Mouse (Mus musculus): ENCODE measurements around the gene Tbl2.

The Tbl2 gene

DNA sequence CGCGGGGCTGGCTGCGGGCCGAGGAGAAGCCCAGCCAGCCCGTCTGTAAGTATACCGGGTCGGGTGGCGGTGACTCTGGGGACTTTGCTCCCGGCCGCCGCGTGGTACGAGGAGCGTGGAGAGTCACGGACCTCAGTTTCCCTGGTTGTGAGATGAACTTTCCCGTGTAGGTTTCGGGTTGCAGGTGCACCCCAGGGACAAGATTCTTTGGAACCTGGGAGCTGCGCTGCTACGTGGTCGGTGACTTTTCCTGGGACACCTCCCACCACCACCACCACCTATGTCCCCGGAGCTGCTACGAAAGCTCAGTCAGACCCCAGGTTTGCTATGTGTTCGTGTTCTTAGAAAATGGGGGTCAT, 342 bp downstream of the Tbl2 start:
- DNase-seq (ENCODE audit: low spot score in 2 of 2): no peak

DNA sequence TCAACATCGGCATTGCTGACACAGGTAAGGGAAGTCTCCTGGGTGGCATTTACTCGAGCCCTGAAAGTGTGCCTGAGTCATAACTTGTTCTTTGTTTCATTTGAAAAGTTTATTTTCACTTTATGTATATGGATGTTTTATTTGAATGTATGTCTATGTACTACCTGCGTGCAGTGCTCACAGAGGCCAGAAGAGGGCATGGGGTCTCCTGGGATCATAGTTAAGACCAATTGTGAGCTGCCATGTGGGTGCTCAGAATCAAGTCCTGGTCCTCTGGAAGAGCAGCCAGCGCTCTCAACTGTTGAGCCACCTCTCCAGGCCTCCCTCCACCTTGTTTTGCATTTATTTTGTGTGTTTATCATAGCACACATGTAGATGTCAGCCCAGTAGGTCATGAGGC, 7.0 kb downstream of the Tbl2 start:
- DNase-seq (ENCODE audit: low spot score in 2 of 2): no peak

DNA sequence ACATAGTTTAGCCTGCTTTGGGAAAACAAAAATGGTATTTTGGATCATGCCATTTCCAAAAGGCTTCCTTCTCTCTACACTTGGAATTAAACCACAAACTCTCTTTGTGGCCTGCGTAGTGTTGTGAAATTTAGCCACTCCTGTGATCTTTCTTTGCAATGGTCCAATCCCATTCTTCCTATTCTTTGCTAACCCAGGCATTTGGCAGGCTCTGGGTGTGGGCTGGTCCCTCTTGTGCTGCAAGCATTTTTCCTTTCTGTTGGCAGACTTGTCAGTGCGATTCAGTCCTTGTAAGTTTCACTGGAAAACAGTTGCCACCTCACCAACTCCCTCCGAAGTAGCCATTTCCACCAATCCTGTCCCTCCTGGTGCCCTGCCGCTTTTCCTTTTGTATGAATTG, 11.8 kb downstream of the Tbl2 start:
- DNase-seq (ENCODE audit: low spot score in 2 of 2): no peak

DNA sequence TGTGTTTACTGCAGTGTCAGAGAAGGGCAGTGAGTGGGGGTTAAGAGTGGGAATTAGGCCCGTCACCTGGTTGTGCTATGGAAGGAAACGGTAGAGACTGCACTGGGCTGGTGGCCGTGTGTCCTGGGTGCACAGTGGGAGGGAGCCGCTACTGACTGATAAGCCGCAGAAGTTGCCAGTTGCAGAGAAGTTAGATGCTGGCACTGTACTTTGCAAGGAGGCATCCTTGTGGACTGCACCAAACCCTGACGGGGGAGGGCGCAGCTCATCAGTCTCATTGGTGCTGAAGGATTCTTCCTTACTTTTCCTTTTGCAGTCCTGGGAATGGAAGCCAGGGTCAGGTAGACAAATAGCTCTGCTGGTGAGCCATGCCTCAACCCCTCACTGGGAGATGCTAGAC, 12.2 kb downstream of the Tbl2 start:
- no peak for DNase-seq (ENCODE audit: low spot score in 2 of 2)

DNA sequence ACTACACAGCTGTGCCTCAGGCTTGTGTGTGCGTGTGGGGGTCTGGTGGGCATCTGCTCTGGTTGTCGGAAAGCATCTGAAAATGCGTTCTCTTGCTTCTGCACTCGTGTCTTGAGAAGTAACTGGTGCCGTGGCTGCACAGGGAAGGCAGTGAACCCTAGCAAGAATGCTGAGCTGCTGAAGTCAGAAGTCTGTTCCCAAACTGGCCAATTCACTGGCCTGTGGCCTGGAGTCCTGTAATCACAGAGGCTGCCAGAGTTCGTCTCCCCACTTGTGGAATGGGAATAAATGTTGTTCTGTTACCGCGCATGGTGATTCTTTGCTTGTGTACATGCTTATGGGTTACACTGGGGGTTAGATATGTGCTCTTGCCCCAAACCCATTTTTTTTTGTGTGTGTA, 12.9 kb downstream of the Tbl2 start:
- DNase-seq (ENCODE audit: low spot score in 2 of 2): no peak

DNA sequence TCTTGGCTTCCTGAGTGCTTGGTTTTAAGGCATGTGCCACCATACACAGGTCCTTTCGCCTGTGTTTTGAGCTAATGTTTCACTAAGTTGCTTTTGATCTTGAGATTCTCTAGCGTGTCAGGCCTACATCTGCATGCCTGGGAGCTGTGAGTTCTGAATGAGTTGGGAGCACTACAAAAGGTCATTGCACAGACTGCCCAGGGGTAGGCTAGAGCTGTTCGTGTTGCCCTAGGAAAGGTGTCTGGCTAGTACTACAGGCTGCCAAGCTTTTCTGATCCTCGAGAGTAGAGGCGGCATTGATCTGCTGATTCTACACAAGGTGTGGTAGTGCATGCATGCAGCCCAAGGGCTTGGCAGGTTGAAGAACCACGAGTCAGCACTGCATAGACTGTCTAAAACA, 13.4 kb downstream of the Tbl2 start:
- no peak for DNase-seq (ENCODE audit: low spot score in 2 of 2)

DNA sequence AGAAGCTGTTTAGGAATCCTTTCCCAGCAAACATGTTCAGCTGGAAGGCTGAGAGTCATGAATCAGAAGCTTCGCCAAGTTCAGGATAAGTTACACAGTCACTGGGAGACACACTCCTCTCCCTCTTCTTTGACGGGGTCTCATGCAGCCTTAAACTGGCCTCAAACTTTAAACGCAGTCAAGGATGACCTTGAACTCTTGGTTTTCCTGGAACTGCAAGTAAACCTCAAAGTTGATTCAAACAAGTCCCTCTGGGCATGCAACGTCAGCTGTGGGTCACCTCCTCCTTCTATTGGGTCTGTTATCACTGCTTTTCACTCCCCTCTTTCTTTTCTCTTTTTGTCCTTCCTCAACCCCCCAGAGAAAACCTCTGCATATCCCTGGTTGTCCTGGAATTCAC, 17.5 kb downstream of the Tbl2 start:
- DNase-seq (ENCODE audit: low spot score in 2 of 2): no peak

DNA sequence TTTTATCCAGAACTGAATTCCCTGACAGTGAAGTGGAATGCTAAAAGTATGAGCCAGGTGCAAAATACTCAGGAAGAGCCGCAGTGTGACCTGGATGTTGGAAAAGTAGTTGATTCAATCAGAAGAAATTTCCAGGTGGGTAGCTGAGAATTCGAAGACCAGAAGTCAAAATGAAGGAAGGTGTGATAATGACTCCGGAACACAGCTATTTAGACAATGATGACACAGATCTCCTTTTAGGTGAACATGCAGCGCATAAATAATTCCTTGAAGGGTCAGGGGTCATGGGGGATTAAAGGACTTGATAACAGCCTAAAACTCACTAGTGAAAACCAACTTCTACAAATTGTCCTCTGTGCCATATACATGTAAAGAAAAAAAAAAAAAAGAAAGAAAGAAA, 18.0 kb downstream of the Tbl2 start:
- DNase-seq (ENCODE audit: low spot score in 2 of 2): no peak

DNA sequence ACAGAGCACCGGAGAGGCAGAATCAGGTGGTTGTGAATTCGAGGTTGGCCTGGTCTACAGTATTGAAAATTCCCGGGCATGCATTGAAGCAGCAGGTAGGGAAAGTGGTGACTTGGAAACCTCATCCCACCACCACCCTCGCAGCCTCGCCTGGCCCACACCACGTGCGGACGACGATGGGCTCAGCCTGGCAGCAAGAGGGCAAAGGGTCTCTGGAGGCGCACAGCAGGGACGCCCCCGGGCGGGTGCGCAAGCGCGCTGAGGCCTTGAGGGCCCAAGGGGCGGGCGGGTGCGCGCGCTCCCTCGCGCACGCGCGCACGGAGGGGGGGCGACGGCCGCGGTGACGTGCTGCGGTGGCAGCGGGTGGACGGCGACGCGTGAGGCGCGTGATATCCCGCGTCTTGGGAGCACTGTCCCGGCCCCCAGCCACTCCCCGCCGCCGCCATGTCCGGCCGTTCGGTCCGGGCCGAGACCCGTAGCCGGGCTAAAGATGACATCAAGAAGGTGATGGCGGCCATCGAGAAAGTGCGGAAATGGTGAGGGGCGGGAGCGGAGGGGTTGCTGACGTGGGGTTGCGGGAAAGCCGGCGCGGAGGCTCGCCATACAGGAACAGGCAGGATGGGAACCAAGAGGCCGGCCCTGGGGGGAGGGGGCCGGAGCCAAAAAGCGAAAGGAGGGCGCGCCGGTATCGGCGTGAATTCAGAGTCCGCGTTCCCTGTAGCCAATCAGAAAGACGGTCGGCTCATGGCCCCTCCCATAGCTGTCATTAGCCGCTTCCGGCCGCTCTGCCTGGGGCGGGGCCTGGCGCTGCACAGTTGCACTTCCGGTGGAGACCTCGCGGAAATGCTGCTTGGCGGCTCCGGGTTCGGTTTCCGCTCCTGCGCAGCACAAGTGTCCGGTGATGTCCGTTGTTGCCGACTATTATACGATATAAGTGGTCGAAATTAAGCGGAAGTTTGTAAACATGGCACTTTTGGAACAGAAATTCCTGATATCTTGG, 18.9 kb downstream of the Tbl2 start, which contains the start of gene Bcl7b:
Gene Bcl7b (plus strand): TSS at position 221 of the 1,000 bp plus-strand sequence.
- peak; percentile 95 to 97 for DNase-seq (ENCODE audit: low spot score in 2 of 2)

DNA sequence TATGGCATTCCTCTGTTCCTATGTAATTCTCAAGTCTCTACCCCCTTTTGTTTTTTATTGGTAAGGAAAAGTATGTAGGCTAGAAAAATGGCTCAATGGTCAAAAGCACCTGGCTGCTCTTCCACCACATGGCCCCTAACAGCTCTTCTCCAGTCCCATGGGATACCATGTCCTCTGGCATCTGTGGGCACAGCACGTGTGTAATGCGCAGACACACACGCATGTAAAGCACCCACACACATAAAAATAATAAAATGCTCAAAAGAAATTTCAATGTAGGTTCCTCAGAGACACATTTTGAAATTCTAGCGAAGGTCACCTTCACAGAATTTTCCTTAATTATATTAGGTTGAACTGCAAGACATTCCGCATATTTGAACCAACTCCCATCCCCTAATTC, 20.0 kb downstream of the Tbl2 start:
- DNase-seq (ENCODE audit: low spot score in 2 of 2): no peak

DNA sequence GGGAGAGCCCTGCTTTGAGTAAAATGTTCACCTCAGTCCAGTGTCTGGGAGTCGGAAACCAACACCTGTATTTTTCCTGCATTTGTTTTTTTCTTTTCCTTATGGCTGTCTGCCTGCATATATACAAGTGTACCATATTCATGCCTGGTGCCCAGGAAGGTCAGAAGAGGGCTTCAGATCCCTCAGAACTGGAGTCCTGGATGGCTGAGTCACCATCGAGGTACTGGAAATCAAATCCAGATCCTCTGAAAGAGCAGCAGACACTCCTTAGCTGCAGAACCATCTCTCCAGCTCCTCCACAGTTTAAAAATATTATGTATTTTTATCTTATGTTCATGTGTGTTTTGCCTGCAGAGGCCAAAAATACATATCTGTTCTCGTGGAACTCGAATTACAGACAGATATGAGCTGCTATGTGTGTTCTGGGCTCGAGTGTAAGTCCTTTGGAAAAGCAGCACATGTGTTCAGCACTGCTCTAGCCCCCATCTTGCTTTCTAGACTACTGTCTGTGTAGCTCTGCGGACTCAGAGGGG, 22.3 kb downstream of the Tbl2 start:
- no peak for DNase-seq (ENCODE audit: low spot score in 2 of 2)

DNA sequence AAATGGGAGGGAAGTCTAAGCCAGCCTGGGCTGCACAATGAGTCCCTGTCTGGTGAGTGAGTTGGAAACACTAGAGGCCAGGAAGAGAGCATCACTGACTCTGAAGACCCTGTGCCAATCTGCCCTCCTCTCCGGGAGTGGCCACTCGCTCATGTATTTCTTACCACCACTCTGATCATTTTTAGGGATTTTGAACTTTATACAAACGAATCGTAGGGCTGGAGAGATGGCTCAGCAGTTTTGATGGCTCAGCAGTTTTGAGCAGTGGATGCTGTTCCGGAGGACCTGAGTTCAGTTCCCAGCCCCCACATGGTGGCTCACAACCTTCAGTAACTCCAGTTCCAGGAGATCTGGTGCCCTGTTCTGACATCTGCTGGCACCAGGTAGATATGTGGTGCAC, 23.5 kb downstream of the Tbl2 start:
- peak in 1 of 2 experiments; percentile 49 for DNase-seq (ENCODE audit: low spot score in 2 of 2)

DNA sequence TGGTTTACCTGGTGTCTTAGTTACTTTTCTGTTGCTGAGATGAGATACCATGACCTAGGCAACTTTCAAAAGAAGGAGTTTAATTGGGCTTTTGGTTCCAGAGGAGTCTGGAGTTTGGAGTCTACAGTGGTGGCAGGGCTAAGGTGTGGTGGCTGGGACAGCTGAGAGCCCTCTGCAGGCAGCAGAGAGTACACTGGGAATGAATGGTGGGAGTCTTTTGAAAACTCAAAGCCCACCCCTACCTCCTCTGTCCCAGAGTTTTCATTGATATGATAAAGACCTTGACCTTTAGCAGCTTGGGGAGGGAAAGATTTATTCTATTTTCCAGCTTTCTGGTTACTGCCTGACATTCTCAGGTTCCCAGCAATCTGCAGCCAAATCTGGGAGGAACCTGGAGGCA, 25.6 kb downstream of the Tbl2 start:
- DNase-seq (ENCODE audit: low spot score in 2 of 2): no peak

DNA sequence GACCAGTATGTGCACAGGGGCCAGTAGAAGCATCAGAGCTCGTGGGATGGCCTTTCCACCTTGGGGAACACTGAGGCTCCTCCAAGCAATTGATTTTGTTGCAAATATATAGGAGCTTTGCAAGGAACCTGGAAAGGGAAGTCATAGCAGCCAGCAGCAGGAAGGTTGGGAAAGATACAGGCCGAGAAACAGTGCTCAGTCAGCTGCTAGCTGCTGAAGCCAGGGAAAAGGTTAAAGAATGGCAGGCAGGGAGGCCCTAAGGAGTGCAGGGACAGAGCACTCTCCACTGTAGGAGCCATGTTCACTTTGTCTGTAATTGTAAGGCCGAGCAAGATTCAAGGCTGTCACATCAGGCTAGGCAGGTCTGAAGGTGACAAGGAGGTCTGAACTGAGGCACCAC, 29.1 kb downstream of the Tbl2 start:
- DNase-seq (ENCODE audit: low spot score in 2 of 2): no peak

DNA sequence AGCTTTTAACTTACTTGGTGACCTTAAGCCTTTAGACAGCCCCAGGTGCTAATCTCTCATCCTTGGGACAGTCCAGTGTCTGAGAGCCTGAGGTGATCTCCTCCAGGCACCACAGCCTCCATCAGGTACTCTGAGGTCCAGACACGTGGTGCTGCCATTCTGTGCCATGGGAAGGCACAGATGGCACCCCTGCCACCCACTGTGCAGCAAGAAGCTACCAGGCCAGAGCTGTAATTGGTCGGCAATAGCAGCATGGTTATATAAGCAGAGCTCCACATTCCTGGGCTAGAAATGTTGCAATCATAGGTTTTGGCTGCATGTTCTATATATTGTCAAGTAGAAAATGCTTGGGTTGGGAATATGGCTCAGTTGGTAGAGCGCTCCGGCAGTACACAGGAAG, 29.5 kb downstream of the Tbl2 start:
- DNase-seq (ENCODE audit: low spot score in 2 of 2): no peak

DNA sequence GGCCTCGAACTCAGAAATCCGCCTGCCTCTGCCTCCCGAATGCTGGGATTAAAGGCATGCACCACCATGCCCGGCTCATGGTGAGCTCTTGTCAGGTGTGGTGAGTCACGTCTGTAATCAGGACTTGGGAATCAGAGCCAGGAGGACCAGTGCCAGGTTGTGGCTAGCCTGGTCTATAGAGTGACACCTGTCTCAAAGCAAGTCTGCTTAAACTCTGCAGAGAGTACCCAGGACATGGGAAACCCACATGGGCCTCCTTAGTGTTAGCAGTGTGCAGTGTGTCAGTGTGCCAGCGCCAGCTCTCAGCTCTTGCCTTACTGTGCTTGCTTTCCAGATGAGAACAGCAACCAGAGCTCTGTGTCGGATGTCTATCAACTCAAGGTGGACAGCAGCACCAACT, 30.2 kb downstream of the Tbl2 start:
- DNase-seq (ENCODE audit: low spot score in 2 of 2): no peak

DNA sequence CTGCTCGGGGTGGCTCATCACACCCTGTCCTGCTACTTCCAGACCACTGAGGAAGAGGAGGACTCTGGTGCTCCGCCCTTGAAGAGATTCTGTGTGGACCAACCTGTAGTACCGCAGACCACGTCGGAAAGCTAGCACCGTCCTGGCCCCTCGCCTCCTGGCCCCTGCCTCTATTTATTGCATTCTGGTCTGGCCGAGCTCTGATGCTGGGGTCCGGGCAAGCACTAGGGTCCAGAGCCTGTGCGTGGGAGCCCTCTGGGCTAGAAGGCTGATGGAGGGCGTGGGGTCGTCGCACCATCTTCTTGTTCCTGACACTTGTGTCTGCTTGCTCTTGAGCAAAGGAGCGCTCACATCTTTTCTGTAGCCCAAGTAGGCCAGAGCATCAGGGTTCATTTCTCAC, 31.3 kb downstream of the Tbl2 start:
- no peak for DNase-seq (ENCODE audit: low spot score in 2 of 2)

DNA sequence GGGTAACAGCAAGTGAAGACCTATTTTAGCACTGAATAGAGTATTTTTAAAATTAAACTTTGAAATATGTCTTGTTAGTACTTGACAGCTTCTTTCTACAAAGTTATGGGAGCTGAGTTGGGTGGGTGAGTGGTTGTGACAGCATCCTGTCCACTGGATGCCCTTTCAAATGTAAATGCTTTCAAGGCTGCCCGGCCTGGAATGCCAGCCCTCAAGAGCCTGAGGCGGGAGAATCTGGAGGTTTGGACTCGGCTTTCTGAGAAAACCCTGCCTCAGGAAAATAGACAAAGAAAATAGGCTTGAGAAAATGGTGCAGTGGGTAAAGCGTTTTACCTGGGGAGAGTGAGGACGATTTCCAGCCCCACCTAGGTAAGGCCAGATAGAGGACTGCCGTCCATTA, 32.3 kb downstream of the Tbl2 start:
- DNase-seq (ENCODE audit: low spot score in 2 of 2): no peak

DNA sequence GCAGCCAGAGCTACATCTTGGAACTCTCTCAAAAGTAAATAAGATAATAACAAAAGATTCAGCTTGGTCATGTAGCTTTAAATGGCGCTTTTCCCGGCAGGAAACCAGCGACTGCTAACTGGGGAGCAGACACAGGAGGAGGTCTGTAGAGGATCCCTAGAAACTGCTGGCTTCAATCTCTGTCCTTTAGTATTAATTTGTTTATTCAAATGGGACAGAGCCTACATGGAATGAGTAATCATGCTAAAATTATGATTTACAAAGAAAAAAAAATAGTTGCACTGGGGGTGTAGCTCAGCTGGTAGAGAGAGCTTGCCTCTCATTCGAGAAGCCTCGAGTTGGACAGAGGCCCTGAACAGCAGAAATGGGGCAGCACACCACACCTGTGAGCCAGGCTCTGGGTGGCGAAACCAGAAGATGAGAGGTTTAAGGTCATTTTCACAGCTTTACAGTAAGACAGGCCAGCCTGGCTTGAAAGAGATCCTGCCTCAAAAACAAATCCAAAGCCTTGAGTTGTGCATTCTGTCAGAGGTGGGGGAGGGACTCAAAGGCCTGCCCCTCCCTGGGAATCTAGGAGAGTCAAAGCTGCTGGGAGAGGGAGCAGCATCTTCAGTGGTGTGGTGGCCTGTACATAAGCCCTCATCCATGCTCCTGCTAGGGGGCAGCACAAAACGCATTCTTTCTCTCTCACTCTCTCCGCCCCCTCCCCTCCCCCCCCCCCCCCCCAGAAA, 33.8 kb downstream of the Tbl2 start:
- no peak for DNase-seq (ENCODE audit: low spot score in 2 of 2)

DNA sequence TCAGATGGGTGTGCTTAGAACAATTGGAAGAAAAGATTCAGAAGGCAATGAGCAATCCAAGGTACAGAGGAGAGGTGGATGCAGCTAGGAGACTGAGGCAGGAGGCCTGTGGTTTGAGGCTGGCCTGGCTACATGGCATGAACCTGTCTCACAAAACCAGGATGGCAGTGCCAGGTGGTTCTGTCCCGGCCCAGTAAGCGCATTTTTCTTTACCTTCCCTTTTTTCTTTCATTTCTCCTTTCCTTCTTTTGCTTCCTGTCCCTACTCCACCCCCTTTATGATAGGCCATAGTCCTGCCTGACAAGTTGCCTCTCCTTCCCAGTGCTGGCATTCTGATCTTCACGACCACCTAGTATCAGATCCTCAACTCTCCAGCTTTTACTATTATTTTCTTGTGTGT, 35.6 kb downstream of the Tbl2 start:
- no peak for DNase-seq (ENCODE audit: low spot score in 2 of 2)

DNA sequence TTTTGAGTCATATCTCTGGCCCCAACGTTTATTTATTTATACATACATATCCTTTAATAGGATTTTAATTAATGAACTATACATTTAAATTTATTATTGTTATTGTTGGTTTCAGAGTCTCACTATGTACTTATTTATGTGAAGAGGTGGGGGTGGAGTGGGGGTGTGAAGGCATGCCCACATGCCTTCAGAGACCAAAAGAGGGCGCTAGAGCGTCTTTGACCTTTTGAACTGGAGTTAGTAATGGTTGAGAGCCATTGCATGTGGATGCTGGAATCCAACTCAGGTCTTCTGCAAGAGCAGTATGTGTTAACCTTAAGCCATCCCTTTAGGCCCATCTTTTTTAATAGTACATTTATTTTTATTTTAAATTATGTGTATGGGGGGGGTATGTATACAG, 36.1 kb downstream of the Tbl2 start:
- DNase-seq (ENCODE audit: low spot score in 2 of 2): no peak

DNA sequence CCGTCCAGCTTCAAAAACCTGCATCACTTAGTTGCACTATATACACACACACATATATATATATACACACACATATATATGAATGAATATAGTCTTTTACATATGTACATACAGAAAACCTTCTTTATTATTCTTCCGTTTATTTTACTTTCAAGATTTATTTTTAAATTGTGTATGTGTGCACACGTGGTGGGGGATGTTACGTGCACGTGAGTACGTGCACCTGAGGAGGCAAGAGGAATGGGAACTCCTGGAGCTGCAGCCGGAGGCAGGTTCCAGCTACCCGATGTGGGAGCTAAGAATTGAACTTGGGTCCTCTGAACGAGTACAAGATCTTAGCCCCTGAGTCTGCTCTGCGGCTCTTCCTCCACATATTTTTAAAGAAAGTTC, 36.8 kb downstream of the Tbl2 start:
- DNase-seq (ENCODE audit: low spot score in 2 of 2): no peak
